Mouse (Mus musculus) adrenal gland, postnatal 14 days (tissue): ENCODE measurements at regions not wholly inside any gene's neighbourhood (a gene's known extent, or its start where the extent isn't known, plus 50 kb on each side); places are given as distances from the start of the nearest gene placed in this dataset.

Experiments used
- DNase-seq: peaks from one replicate; pipeline ENCODE4 v3.0.0; 2021; ENCODE audit warnings: mixed read lengths

GRCm38 (mm10) chr15:67462863-67463262 is 962.2 kb upstream of the Lrrc6 start:
- DNase-seq, result no peak

DNA sequence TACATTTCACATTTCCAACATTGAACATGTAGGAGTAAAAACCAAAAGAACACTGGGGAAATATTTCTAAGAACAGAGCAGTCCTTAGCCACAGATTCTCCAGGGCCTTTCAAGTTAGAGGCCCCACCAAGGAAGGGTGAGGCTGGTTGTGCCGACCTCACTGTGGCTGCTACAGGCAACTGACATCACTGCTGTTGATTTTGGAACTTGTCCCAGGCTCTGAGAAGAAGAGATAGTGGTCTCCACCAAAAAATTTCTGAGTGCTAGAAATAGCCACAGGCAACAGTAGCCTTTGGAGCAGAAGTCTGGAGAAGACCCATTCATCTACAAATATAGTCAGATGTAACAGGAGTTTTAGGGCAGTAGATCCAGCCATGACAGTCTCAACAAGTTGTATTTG is 959.7 kb upstream of the Lrrc6 start:
- DNase-seq, result no peak

DNA sequence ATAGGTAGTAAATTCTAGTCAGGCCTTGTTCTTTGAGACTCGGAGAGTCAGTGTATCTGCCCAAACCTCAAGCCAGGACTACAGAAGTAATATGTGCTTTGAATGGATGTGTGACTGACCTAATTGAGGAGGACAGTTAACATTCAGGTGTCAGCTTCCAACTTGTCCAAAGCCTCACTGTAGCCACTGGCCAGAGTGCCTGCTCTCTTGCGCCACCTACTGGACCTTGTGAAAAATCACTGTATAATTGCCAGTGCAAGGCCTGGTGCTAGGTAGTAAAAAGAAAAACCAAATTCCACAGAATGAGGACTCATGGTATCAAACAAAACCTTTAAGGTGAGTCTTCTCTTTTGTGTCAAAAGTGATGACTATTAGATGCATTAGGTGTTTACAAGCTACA is 933.6 kb upstream of the Lrrc6 start:
- peak; percentile 75 for DNase-seq

- no peak for DNase-seq
Measured at GRCm38 (mm10) chr15:67423922-67424321, 923.2 kb upstream of the Lrrc6 start.

- peak; percentile 34 for DNase-seq
Measured at GRCm38 (mm10) chr15:67422277-67422953, 921.7 kb upstream of the Lrrc6 start.

DNA sequence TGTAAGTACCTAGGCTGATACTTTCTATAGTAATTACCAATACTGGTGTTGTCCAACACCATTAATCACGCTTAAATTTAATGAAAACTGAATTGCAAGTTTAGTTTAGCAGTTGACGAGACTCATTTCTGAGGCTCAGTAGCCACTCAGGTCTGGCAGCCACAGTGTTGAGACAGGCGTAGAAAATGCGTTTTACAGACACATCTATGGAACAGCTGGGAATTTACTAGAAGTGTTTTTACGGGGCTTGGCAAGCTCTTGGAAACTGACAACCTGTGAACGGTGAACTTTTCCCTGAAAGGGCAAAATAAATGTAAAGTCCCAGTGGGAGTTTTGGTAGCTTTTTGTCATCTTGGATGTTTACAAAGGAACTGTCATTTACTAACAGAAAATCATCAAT is 920.1 kb upstream of the Lrrc6 start:
- DNase-seq, result no peak

DNA sequence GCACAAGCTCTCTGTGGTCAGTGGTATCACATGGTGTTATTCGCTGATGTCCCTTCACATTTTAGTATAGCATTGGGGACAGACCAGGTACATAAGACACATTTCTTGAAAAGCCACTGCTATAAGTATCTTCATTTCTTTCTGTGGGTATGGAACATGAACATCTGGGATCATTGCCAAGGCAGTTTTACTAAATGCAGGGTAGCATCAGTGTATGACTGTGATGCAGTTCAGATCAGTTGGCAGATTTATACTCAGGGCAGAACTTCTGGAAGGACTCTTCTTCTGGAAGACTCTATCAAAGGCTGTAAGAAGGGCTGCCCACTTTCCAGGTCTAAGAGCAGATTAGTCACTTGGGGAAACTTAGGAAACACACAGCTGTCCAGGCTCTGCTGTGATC is 919.0 kb upstream of the Lrrc6 start:
- DNase-seq, result no peak

DNA sequence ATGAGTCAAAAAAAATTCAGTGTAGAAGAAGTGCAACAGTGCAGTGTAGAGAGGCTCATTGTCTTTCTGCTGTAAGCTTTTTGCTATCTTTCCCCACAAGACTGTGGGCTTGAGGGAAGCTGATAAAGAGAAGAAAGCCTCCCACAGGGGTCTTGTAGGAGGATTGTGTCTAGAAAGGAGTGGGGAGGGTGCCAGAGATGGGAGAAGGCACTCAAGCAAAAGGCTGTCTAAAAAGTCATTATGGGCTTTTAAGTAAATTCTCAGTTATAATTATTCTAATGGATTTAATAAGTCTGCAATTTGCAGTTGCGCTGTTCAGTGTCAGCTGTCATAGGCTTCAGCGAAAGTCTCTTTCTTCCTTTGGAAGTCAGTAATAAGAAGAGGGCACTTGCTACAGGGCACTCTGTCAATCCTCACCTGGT is 917.0 kb upstream of the Lrrc6 start:
- DNase-seq, result no peak

DNA sequence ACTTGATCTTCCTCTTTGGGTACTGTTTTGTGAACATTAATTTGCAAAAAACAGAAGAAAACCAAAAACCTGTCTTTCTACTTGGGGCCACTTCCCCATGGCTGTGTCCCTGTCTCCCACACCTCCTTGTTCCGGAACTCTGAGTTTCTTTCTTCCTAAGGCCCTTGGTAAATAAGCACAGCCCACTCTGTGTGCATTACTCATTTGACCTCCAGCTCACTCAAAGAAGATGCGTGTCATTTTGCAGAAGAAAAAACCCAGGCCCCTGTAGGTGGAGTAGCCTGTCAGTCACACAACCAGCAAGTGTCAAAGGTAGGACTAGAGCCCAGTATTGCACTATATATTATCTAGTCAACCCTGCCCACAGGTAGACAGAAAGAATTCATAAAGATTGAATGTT is 915.1 kb upstream of the Lrrc6 start:
- DNase-seq, result no peak

- no peak for DNase-seq
Measured at GRCm38 (mm10) chr15:67414371-67414930, 913.7 kb upstream of the Lrrc6 start.

GRCm38 (mm10) chr15:67413581-67413980 is 912.9 kb upstream of the Lrrc6 start:
- DNase-seq, result no peak

DNA sequence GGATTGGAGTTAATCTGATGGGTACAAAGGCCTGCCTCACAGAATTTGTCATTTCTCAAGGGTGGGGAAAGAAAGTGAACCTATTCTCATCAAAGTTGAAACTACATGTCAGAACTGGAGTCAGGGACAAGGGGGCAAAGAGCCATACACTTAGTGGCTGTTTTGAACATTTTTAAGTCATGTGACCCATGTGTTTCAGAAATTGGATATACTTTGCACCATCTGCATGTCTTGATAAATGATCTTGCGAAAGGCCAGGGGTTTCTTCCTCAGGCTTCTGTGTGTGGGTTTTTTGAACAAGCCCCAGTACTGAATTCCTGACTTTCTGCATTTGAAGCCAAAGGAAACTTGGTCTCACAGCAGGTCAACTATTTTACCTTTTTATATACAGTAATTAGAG is 911.7 kb upstream of the Lrrc6 start:
- DNase-seq, result no peak

DNA sequence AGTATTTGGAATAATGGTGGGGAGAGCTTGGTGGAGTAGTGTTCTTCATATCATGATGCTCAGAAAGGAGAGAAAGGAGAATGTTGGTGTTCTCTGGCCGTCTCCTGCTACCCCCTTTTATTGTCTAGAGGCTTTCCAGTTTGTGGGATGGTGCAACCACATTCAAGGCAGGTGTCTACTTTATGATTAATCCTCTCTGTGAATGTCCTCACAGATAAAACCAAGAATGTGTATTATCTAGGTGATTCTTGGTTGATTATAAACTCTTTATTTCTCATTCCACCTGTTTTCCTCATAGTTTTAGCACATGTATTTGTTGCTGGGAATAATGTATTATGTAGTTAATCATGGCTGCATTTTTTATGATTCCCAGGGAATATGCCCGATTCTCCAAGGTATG is 910.9 kb upstream of the Lrrc6 start:
- no peak for DNase-seq

GRCm38 (mm10) chr15:67410012-67410411 is 909.3 kb upstream of the Lrrc6 start:
- DNase-seq, result no peak

- DNase-seq, result no peak
Measured at GRCm38 (mm10) chr15:67408871-67409559, 908.3 kb upstream of the Lrrc6 start.

DNA sequence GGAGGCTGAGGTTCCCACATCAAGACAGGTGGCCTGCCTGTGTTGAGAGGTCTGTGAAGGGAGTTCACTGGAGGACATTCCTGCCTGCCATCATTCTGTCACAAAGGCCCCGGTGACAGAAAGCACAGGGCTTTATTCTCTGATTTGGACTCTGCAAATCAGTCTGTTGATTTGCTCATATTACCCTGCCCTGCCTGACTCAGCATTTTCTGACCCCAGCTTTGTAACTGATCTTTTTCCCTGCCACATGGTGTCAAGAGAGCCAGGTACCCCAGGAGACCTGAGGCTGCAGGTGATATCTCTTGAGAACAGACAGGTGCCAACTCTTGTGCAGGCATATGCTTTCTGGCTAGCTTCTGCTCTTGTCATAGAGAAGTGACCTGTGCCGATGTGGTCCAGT is 906.5 kb upstream of the Lrrc6 start:
- no peak for DNase-seq

- DNase-seq, result peak; percentile 53
Measured at GRCm38 (mm10) chr15:67405523-67405922, 904.8 kb upstream of the Lrrc6 start.

GRCm38 (mm10) chr15:67405011-67405410 is 904.3 kb upstream of the Lrrc6 start:
- DNase-seq, result peak; percentile 12

DNA sequence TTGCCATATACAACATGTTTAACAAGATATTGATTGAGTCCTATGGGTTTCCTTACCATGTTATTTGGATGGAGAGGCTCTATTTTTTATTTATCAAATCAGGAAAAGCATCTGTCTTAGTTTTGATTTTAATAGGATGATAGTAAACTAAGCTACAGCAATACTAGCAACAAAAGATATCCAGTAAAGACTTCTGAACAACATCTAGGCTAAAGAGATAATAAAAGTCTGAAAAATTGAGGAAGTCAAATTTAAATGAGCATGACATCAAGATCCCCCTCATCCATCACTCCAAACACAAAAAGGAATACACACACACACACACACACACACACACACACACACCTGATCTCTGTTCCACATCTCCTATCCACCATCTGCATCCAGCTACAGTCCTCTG is 901.6 kb upstream of the Lrrc6 start:
- no peak for DNase-seq

GRCm38 (mm10) chr15:67397269-67397668 is 896.6 kb upstream of the Lrrc6 start:
- no peak for DNase-seq

- DNase-seq, result no peak
Measured at GRCm38 (mm10) chr15:67395114-67395513, 894.4 kb upstream of the Lrrc6 start.

DNA sequence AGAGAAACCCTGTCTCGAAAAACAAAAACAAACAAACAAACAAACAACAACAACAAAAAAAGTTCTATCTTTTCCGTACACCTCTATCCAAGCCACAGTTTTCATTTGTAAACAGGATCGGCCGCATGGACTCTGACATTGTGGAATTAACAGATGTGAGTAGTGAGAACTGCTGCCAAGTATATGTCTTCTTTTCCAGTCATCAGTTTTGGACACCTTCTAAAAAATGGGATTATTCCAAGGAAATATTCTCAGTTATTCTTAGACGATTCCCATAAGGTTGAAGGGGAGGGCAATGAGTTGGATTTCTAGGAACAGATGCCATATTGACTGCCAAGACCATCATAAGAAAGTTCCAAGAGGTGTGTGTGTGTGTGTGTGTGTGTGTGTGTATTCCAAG is 891.2 kb upstream of the Lrrc6 start:
- no peak for DNase-seq

DNA sequence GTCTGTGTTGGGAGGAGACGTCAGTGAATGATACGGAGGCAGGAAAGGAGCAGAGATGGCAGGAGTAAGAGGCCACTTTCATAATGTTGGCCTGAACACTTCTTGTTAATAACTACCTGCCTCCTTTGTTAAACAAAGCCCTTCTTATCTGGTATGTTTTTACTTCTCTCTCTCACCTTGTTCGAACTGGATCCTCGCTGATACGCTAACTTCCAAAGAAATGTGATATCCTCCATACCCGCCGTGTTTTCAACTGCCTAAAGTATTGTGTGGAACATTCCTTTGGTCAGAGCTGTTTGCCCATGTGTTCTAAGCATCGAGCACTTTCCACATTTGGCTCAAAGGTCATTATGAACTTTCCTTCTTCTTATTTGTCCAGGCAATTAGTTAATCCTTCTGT is 887.8 kb upstream of the Lrrc6 start:
- no peak for DNase-seq

DNA sequence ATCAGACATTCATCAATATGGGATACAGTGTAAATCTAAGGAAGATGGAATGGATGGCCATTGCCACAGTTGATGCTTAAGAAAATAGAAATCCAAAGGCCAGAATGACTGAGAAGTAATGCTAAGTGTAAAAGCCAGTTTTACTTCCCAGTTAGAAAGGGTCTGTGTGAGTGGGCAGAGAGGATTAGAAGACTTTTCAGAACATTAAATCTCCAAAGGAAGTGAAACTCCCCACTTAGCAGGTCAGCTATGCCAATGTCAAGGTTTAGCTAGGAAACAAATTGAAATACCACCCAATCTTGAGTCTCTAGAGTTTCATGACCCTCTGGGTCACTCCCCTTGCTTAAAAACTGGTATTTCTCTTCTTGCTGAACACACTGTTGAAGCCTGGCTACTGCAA is 886.2 kb upstream of the Lrrc6 start:
- DNase-seq, result no peak
